Mouse (Mus musculus) CD4-positive, CD25-positive, alpha-beta regulatory T cell, adult 4 months (primary cell): ENCODE results near the gene Rcn1. TPM values are rescaled to one million over a fixed set of nuclear protein-coding genes. Genes with fewer than 3 reads are reported as not detected.
A peak's percentile ranks its signal among the peaks of the same experiment; 100 is the strongest.

Experiments used
- ATAC-seq: one replicate; pipeline ENCODE4 v1.8.0; 2017
- polyA plus RNA-seq, 2 experiments: library from polyadenylated mRNA; unstranded; fragments of 100-300 nt; shearing (Covaris generic); gene quantifications; one replicate each; pipeline ENCODE4 v1.2.1; 2017

Gene Rcn1
- polyA plus RNA-seq, 2 experiments from 2014 or later = 13.3 to 16.9 TPM

- no peak for ATAC-seq
Observed at GRCm38 (mm10) chr2:105392514-105392913, 6.6 kb downstream of the Rcn1 start.

GRCm38 (mm10) chr2:105391414-105391784, 7.7 kb downstream of the Rcn1 start:
- ATAC-seq = no peak

GRCm38 (mm10) chr2:105390653-105391413, 8.3 kb downstream of the Rcn1 start:
- ATAC-seq = peak; percentile 29

- no peak for ATAC-seq
Observed at GRCm38 (mm10) chr2:105389007-105389890, 9.9 kb downstream of the Rcn1 start.

DNA sequence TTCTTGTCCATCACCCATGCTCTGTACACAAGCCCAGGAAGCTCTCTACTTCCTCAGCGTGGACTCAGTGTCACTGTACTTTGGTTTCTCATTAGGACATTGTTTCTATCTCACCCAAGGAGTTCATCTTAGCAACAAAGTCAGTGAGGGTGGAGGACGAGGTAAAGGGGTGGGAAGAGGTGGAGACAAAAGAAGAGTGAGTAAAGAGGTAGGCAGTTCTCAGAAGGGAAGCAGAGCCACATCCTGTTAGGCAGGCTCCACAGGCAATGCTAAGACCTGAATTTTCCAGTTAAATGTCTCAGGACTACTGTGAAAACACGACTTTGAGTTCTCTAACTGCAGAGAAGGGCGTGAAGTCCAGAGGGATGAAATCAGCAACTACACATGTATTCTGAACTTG, 12.7 kb downstream of the Rcn1 start:
- ATAC-seq = peak; percentile 59

DNA sequence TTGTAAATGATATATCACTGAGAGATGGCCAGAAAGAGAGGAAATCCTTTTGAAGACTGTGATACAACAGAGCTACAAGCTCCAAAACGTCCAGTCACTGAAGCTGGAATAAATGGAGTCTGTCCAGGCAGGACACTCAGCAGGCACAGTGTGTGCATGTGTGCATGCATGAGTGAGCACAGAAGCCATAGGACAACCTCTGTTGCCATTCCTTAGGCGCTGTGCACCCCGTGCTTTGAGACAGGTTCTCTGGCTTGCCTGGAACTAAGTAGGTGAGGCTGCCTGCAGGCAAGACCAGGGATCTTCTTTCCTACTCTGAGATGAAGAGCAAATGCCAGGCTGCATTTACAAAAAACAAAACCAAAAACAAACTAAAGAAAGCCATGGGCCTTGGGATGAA, 14.1 kb downstream of the Rcn1 start:
- ATAC-seq = no peak

DNA sequence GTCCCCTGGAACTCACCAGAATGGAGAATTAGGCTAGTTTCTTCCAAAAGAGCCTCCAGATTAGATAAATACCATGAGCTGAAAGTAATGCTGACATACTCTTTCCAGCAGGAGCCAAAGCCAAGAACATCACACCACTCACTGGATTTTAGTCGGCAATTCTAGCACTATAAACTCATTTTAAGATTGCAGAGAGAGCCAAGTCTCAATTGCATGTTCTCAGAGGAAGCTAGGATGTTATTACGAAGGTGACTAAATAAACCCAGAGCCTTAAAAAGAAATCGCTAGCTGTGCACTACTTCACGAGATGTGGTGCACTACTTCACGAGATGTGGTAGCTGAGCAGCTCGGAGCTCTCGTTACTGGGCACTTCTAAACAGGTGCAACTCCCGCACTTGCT, 16.1 kb downstream of the Rcn1 start:
- no peak for ATAC-seq

GRCm38 (mm10) chr2:105380757-105381319, 18.3 kb downstream of the Rcn1 start:
- ATAC-seq = no peak

DNA sequence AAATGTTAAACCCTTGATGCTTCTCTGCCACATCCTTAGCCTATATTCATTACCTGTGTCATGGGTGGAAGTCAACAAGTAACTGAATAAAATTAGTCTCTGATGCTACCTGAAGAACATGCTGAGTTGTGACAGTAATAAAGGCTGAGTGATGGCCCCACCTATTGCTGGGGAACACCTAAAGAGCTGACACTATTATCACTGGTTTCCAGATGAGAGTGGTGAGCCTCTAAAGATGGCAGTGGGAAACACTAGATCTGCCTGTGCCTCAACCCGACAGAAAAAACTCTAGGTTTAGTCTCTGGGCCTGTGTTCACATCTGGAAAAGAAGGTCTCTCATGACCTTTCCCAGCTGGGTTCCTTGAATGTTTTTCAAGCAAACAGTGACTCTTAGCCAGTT, 19.4 kb downstream of the Rcn1 start:
- no peak for ATAC-seq

DNA sequence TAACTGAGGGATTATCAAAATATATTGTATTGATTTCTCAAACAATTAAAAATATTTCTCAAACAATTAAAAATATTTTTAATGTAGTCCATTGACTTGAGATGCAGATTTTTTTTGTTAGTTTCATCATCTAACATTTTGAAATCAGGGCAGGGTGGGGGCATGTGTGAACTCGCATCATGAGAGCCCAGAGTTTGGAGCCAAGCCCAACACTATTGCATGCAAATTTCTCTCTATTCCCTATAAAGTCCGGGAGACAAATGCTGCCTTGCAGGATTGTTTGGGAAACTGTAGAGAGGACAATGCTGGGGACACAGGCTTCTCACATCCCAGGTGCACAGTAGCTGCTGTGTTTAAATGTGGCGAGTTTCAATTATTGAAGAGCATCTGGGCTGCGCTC, 23.4 kb downstream of the Rcn1 start:
- ATAC-seq = no peak

- ATAC-seq = no peak
Observed at GRCm38 (mm10) chr2:105375261-105375660, 23.9 kb downstream of the Rcn1 start.

DNA sequence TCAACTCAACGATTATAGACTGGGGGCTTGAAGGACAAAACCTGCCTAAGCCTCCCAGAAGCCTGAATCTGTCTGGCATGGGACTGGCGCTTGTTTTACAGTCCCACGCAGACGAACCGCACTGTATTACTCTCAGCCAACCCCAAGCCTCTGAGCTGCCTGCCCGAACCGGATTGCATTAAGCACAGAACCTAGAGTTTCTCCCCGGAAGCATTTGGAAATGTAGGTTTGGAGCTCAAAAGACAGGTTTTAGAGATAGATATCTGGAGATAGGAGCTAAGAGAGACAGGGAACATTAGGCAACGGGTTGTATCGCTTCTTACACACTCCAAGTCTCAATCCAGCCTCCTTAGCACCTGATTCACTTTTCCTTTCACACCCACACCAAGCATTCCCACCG, 25.5 kb downstream of the Rcn1 start:
- no peak for ATAC-seq

DNA sequence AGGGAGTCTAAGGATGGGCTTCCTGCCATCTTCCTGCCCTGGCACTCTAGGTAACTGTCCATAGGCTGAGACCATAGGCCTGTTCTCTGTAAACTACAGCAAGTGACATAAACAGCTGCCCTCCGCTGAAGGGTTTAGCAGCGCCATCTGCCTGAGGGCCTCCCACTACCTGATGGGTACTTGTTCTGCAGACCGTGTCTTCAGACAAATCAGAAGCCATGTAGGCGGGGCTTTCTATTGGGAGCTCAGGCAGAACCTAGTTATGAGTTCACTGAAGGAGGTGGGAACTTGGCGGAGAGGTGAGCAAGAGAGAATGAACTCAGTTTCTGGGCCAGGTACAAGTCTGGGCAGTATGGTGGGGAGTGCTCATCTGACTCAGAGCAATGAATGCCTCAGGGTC, 26.4 kb downstream of the Rcn1 start:
- no peak for ATAC-seq

DNA sequence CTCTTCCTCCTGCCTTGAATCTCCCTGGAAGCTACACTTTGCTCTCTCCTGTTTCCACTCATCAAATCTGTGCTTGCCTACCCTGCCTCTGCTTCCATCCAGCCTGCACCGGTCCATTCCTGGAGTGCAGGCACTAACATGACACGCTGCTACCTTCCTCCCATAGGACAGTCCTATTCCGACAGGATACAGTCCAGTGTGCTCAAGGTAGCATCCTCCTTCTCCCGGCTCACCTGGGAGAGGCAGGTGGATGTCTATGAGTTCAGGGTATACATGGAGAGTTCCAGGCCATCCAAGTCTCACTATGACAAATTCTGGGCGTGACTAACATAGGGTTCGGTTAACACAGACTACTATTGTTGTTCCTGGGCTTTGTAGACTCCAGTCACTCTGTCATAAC, 27.0 kb downstream of the Rcn1 start:
- no peak for ATAC-seq

GRCm38 (mm10) chr2:105370698-105371097, 28.4 kb downstream of the Rcn1 start:
- ATAC-seq = no peak

DNA sequence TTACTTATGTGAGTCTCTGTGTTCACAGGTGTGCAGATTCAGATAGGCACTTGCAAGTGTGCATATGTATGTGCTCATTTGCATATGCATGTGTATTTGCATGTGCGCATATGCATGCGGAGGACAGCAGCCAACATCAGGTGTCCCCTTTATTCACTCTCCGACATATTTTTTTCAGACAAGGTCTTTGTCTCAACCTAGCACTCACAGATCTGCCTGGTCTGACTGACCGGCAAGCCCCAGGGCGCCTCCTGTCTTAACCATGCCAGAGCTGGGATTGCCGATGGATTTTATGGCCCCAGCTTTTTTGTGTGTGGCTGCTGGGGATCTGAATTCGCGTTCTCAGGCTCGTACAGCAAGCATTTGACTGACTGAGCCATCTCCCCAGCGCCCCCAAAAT, 28.9 kb downstream of the Rcn1 start:
- no peak for ATAC-seq

GRCm38 (mm10) chr2:105367623-105368022, 31.5 kb downstream of the Rcn1 start:
- peak; percentile 54 for ATAC-seq

- ATAC-seq = peak; percentile 81
Observed at GRCm38 (mm10) chr2:105358040-105358439, 41.1 kb downstream of the Rcn1 start.

DNA sequence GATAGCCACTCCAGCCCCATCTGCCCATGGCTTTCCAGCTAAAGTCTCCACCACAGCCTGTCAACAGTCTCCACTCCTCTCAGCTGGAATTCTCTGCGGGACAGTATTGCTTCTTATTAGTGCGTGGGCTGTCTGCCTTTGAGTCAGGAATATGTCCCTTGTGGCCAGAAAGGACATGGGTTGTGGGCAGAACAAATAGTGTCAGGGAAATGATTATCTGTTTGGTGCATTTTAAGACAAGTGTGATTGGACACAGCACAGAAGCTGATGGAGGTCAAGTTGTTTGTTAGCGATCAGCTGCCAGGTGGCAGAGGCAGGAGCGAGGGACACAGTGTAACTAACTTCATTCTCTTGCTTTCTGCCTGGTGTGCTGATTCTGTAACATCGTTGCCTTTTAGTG, 42.3 kb downstream of the Rcn1 start:
- ATAC-seq = no peak

GRCm38 (mm10) chr2:105348886-105349285, 50.2 kb downstream of the Rcn1 start:
- no peak for ATAC-seq

GRCm38 (mm10) chr2:105339993-105340392, 59.1 kb downstream of the Rcn1 start:
- peak; percentile 41 for ATAC-seq

DNA sequence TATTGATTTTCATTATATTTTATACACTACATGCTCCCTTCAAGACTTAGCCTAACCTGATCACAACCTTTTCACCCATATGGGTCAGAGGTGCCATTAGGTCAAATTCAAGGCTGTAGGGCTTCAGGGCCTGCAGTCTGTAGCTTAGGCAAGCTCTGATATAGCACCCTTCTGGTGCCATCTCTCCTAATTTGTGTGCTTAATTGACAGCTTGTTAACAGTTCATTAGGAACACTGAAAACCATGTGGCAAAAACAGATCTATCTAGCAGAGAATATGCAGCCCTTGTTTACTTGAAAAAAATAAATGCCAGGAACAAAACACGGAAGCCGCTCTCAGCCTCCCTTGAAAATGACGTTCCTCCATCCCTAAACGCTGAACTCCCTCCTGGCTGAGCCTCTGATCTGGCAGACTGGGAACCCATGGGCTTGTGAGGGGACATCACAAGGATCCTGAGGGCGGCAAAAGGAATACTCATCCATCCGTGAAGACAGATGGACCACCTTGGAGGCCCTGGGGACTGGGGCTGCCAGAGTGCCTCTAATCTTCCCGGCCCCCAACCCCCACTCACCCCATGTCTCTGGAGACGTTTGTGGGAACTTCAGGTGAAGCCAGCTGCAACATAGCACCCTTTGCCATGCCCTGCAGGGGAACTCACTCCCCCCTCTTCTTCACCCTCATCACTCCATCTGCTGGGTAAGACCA, 61.8 kb downstream of the Rcn1 start:
- ATAC-seq = no peak
